Mouse (Mus musculus) thymus, postnatal 0 days (tissue): ENCODE data around the gene Slc28a3. TPM values are rescaled to one million over a fixed set of nuclear protein-coding genes. Genes with fewer than 3 reads are reported as not detected.

ENCODE experiments used
- DNase-seq: peaks from one replicate; pipeline ENCODE4 v3.0.0-alpha.2; 2015; ENCODE audit warnings: low spot score
- polyA plus RNA-seq: library from polyadenylated mRNA; unstranded; fragments of >200 nt; fragmentation: Nextera tagmentation; extraction: Ambion mirVana; gene quantifications from 2 replicates; pipeline ENCODE4 v1.2.1, GENCODE M21; 2015

Gene Slc28a3
- polyA plus RNA-seq, 1 experiment from 2014 or later = 0.05 TPM

DNA sequence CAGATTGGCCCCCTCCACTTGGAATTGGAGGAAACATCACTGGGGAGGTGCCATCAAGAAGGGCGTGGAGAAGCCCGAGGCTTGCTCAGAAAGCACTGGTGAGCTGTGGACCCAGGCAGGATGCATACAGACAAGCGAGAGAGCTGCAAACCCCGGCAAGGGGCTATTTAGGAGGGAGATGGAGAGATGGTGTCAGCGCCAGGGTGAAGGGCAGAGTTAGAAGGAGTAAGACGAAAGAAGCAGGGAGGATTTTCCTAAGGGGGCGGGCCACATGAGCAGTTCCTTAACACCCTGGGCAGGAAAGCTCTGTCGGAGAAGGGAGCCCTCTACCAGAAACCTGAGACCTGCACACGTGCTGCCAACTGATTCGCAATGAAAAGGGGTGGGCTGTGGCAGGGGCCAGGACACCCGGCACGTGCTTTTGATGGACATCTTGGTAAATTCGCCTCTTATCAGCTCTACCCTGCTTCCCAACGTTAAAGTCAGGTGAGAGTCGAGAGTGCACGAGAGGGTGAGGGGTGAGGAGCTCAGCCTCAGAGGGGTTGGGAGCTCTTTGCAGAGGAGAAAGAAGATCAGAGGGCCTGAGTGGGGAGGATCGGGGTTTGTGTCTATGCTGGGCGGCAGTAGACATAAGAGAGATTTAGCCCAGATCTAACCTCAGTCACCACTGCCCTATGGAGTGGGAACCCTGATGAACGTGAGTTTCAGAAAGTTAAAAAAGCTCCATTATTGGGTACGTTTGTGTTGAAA, 87.5 kb downstream of the Slc28a3 start:
- no peak for DNase-seq

DNA sequence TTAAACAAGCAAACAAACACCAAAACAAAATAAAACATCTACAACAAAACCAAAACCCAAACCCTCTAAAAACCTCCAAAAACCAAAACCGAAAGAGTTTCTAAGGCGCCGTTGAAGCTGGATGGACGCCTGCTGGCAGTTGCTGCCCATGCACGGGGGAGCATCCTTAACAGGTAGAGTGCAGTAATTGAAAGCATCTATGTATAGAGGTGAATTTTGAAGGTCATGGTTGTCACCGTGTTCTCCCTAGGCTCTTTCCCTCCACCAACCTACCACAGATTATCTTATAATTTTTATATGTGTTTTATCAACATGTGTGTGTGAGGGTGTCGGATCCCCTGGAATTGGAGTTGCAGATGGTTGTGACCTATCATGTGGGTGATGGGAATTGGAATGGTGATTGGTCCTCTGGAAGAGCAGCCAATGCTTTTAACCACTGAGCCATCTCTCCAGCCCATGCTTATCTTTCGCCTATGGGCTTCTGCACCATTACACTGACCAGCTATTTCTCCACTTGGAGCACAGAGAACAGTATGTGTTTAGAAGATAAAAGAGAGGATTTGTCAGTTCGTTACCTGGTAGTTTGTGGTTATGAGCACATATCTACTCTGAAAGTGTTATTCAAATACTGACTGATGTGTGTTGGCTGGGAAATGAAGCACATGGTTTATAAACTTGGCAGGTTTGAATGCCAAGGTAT, 89.2 kb downstream of the Slc28a3 start:
- no peak for DNase-seq

GRCm38 (mm10) chr13:58520580-58521330, 89.9 kb downstream of the Slc28a3 start:
- no peak for DNase-seq

GRCm38 (mm10) chr13:58520028-58520427, 90.6 kb downstream of the Slc28a3 start:
- DNase-seq = no peak

GRCm38 (mm10) chr13:58516277-58516676, 94.4 kb downstream of the Slc28a3 start:
- no peak for DNase-seq

GRCm38 (mm10) chr13:58515635-58516034, 95.0 kb downstream of the Slc28a3 start:
- DNase-seq = no peak

DNA sequence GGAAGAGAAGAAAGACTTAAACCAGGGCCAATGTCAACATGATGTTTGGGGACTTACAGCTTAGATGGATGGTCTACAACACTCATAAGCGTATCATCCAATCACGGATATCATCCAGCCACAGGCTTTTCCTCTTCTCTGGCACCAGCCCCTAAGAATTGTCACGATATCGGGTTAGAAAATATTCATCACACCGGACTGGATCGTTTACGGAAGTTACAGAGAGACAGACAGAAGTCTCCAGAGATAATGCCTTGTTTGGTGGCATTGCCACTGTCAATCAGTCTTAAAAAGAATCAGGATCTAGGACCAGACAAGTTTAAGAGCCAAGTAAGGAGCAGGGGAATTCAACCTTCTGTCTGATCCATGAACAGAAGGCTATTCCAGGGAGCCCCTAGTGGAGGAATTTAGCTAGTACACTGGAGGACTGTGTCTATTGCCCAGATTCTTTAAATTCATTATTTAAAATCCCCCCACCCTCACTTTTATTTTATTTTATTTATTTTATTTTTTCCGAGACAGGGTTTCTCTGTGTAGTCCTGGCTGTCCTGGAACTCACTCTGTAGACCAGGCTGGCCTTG, 96.4 kb downstream of the Slc28a3 start:
- no peak for DNase-seq

DNA sequence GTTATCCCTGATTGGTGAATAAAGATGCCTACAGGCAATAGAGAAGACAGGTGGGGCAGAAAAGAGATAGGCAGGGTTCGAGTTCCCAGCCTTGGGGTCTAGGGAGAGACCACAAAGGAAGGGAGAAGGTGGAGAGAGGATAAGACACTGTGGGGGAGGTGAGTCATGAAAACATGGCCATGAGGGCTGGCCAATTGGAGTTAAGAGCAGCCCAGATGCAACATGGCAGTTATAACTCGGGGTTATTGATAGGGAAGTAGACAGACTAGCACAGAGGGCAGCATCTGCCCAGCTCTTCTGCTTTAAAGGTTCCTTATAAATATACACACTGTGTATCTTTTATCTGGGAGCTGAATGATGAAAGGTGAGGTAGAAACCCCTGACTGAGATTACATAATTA, 98.8 kb downstream of the Slc28a3 start:
- no peak for DNase-seq

GRCm38 (mm10) chr13:58511248-58511647, 99.4 kb downstream of the Slc28a3 start:
- no peak for DNase-seq

- no peak for DNase-seq
Observed at GRCm38 (mm10) chr13:58509241-58509640, 101.4 kb downstream of the Slc28a3 start.

GRCm38 (mm10) chr13:58503610-58504009, 107.1 kb downstream of the Slc28a3 start:
- no peak for DNase-seq

- DNase-seq = no peak
Observed at GRCm38 (mm10) chr13:58497809-58498208, 112.9 kb downstream of the Slc28a3 start.

Other genes with a start within 250 kb of the Slc28a3 start
- 45.1 and 45.6 TPM in 2 replicates for gene 2210016F16Rik, start 225.7 kb downstream of the Slc28a3 start, polyA plus RNA-seq
- gene Rmi1, start 208.6 kb downstream of the Slc28a3 start, polyA plus RNA-seq = 28.5 and 30.5 TPM in 2 replicates
- gene Hnrnpk, start 207.5 kb downstream of the Slc28a3 start, polyA plus RNA-seq = 1,350 and 1,444 TPM in 2 replicates
- gene Ntrk2, start 195.7 kb upstream of the Slc28a3 start, polyA plus RNA-seq = 1.0 and 1.2 TPM in 2 replicates